Mouse (Mus musculus) cortical plate, adult 2 months (tissue): ENCODE measurements around the gene Fmnl2. TPM values are rescaled to one million over a fixed set of nuclear protein-coding genes. Genes with fewer than 3 reads are reported as not detected.

ENCODE experiments used
- H3K27ac ChIP-seq: fragments of 200-500 bp; 2 replicates; pipeline ENCODE4 v1.5.1; 2012; ENCODE audit warnings: low read length, control low read depth, inconsistent platforms; ENCODE audit not compliant: insufficient read depth
- H3K4me1 ChIP-seq: fragments of 200-500 bp; 2 replicates; pipeline ENCODE4 v1.6.1; 2011; ENCODE audit warnings: low read length; ENCODE audit not compliant: control insufficient read depth, insufficient read depth
- H3K4me3 ChIP-seq: fragments of 200-500 bp; 2 replicates; pipeline ENCODE4 v1.5.1; 2011; ENCODE audit warnings: mild to moderate bottlenecking, low read length, control low read depth; ENCODE audit not compliant: insufficient read depth
- CTCF ChIP-seq: fragments of 200-500 bp; IDR thresholded peaks from 2 replicates; pipeline ENCODE4 v1.5.1; 2011; ENCODE audit warnings: mild to moderate bottlenecking, control low read depth, low read length; ENCODE audit not compliant: insufficient read depth; ENCODE audit errors: extremely low read depth
- POLR2A ChIP-seq: fragments of 200-500 bp; IDR thresholded peaks from 2 replicates; pipeline ENCODE4 v1.6.1; 2011; ENCODE audit warnings: mild to moderate bottlenecking, low read length, control low read depth; ENCODE audit not compliant: insufficient read depth; ENCODE audit errors: extremely low read depth
- polyA plus RNA-seq: library from polyadenylated mRNA; depleted of rRNA; stranded (reverse); fragments of >200 nt; gene quantifications from 2 replicates; pipeline ENCODE4 v1.2.3, GENCODE M21; 2012; rRNA removed

Fmnl2 gene
- polyA plus RNA-seq, 1 experiment: 24.9 TPM

DNA sequence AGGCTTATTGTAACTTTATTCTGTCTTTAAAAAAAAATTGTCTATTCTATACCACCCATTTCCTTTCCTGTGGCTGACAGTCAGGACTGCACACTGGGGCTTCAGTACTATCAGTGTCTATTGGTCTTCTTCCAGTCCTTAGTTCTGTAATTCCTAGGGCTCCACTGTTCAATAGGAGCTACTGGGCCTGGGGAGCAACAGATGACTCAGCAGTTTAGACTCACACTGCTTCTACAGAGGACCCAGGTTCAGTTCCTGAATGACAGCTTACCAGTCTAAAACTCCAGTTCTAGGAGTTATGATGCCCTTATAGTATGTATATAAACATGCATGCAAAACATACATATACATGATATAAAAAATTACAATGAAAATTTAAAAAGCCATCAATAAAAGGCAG, 289.2 kb downstream of the Fmnl2 start:
- TF ChIP-seq POLR2A: no peak
- TF ChIP-seq CTCF: no peak
- H3K4me1 ChIP-seq: no peaks in the 10 kb centered on the region
- no peak overlapping the region for H3K4me3 ChIP-seq
- no peak overlapping the region; the same call in 1 of the 2 replicates for H3K27ac ChIP-seq

GRCm38 (mm10) chr2:53173966-53174365, 316.3 kb downstream of the Fmnl2 start:
- H3K27ac ChIP-seq: no peak overlapping the region
- TF ChIP-seq CTCF: no peak
- no peak for TF ChIP-seq POLR2A
- no peak overlapping the region for H3K4me3 ChIP-seq
- H3K4me1 ChIP-seq: no peaks in the 10 kb centered on the region

DNA sequence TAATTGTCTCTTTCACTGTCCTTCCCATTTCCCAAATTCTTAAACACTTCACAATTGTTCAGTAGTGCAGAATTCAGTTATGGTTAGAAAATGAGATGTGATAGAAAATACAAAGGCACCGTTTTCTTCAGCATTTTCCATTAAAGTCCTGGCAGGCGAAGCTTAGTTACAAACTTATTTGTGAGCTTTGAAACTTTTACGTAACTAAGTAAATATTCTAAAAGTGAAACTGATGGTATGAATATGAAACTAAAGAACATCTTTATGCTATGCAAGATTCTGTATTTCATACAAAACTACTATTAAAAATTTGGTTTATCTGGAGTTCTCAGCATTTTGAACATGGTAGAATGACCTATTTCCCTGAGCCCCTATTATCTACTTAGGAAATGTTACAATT, 321.3 kb downstream of the Fmnl2 start:
- no peak overlapping the region for H3K27ac ChIP-seq
- TF ChIP-seq POLR2A (no peak), CTCF (no peak)

DNA sequence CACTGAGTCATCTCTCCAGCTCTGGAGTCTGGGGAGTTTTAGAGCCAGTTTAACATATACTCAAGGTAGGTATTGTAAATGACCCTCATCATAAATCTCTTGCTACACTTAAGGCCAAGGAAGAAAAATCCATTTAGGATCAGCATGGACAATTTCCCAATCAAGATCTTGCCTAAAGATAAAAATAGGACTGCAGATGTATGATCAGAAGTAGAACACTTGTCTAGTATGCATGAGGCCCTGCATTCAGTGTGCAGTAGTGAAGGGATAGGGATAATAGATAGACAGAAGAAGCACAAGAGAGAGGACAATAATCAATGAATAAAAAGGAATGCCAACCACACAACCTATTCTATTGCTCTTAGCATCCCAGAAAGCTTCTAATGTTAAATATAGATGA, 322.2 kb downstream of the Fmnl2 start:
- no peak overlapping the region for H3K27ac ChIP-seq
- no peak overlapping the region for H3K4me3 ChIP-seq
- no peaks in the 10 kb centered on the region for H3K4me1 ChIP-seq
- TF ChIP-seq CTCF (no peak), POLR2A (no peak)

More for the DNA sequence above, 321.3 kb downstream of the Fmnl2 start:
- no peaks in the 10 kb centered on the region for H3K4me1 ChIP-seq
- no peak overlapping the region for H3K4me3 ChIP-seq

Other genes starting within 250 kb of the Fmnl2 start
- gene Cacnb4, start 181.0 kb upstream of the Fmnl2 start, polyA plus RNA-seq: 66.9 and 70.3 TPM in 2 replicates
- 14.3 and 15.3 TPM in 2 replicates for gene Stam2, start 115.6 kb upstream of the Fmnl2 start, polyA plus RNA-seq